Mouse (Mus musculus) heart, embryonic 11.5 days (tissue): ENCODE measurements around the gene Xylt1. TPM values are rescaled to one million over a fixed set of nuclear protein-coding genes. Genes with fewer than 3 reads are reported as not detected.

ENCODE experiments used
- ATAC-seq: fragments of 200-750 bp; cut with Nextera tagmentation; replicated peaks from 2 replicates; pipeline ENCODE4 v1.8.0; 2017; ENCODE audit warnings: moderate library complexity; ENCODE audit not compliant: insufficient number of reproducible peaks, low FRiP score, low TSS enrichment
- H3K27ac ChIP-seq: fragments of 300-500 bp; sonication (generic); 2 replicates; pipeline ENCODE4 v1.5.1; 2014; ENCODE audit warnings: mild to moderate bottlenecking, low read depth, low read length
- H3K27me3 ChIP-seq: fragments of 300-500 bp; sonication (generic); 2 replicates; pipeline ENCODE4 v1.6.1; 2014; ENCODE audit warnings: mild to moderate bottlenecking, low read length, mixed read lengths; ENCODE audit not compliant: control insufficient read depth, insufficient read depth
- H3K36me3 ChIP-seq: fragments of 300-500 bp; sonication (generic); 2 replicates; pipeline ENCODE4 v1.6.1; 2014; ENCODE audit warnings: mild to moderate bottlenecking, low read length, moderate library complexity, mixed read lengths; ENCODE audit not compliant: control insufficient read depth, insufficient read depth
- H3K4me1 ChIP-seq: fragments of 300-500 bp; sonication (generic); 2 replicates; pipeline ENCODE4 v1.6.1; 2014; ENCODE audit warnings: low read length; ENCODE audit not compliant: control insufficient read depth, insufficient read depth
- H3K4me2 ChIP-seq: fragments of 300-500 bp; sonication (generic); 2 replicates; pipeline ENCODE4 v1.6.1; 2014; ENCODE audit warnings: mild to moderate bottlenecking, moderate library complexity
- H3K4me3 ChIP-seq: fragments of 300-500 bp; sonication (generic); 2 replicates; pipeline ENCODE4 v1.5.1; 2014; ENCODE audit warnings: low read depth, low read length
- H3K9ac ChIP-seq: fragments of 300-500 bp; sonication (generic); 2 replicates; pipeline ENCODE4 v1.6.1; 2014; ENCODE audit warnings: mild to moderate bottlenecking, low read depth, low read length, moderate library complexity
- H3K9me3 ChIP-seq: fragments of 300-500 bp; sonication (generic); replicated peaks from 2 replicates; pipeline ENCODE4 v1.6.1; 2016; ENCODE audit warnings: low read length; ENCODE audit not compliant: control insufficient read depth
- WGBS: fragments of 180-500 bp; shearing (Covaris S2); extraction: QIAGEN DNeasy Blood & Tissue Kit; methylation state at CpG from one replicate; pipeline ENCODE4 v1.1.7; 2014; ENCODE audit not compliant: insufficient replicate concordance; 5-methylcytosine and 5-hydroxymethylcytosine counted together
- polyA plus RNA-seq: library from polyadenylated mRNA; unstranded; fragments of >200 nt; fragmentation: Nextera tagmentation; extraction: Ambion mirVana; gene quantifications from 2 replicates; pipeline ENCODE4 v1.2.1, GENCODE M21; 2014

Gene Xylt1
- polyA plus RNA-seq, 1 experiment from 2014 or later, result 1.8 TPM

GRCm38 (mm10) chr7:117668226-117668625 lies 287.4 kb downstream of the Xylt1 start:
- no peak for ATAC-seq
- Histone ChIP-seq H3K36me3 (no peaks in the 10 kb centered on the region), H3K4me1 (no peaks in the 10 kb centered on the region), H3K27me3 (no peaks in the 10 kb centered on the region), H3K4me2 (no peak overlapping the region), H3K4me3 (no peak overlapping the region), H3K27ac (no peak overlapping the region), H3K9ac (no peak overlapping the region), H3K9me3 (no peaks in the 10 kb centered on the region)
- WGBS, result 68% methylated on average over 9 of the region's 9 CpGs

- H3K9me3 ChIP-seq, result no peaks in the 10 kb centered on the region
- no peaks in the 10 kb centered on the region for H3K36me3 ChIP-seq
- no peak overlapping the region for H3K4me3 ChIP-seq
- no peak for ATAC-seq
- H3K4me1 ChIP-seq, result no peaks in the 10 kb centered on the region
- H3K27ac ChIP-seq, result no peak overlapping the region
- H3K9ac ChIP-seq, result no peak overlapping the region
- H3K4me2 ChIP-seq, result no peak overlapping the region
- 84% methylated on average over 7 of the region's 7 CpGs for WGBS
- no peaks in the 10 kb centered on the region for H3K27me3 ChIP-seq
Observed at GRCm38 (mm10) chr7:117672121-117672591, 291.4 kb downstream of the Xylt1 start.

GRCm38 (mm10) chr7:117686120-117686996 lies 305.6 kb downstream of the Xylt1 start:
- no peak overlapping the region for H3K4me3 ChIP-seq
- no peaks in the 10 kb centered on the region for H3K36me3 ChIP-seq
- no peak for ATAC-seq
- no peak overlapping the region for H3K4me2 ChIP-seq
- H3K4me1 ChIP-seq, result no peaks in the 10 kb centered on the region
- no peak overlapping the region for H3K27ac ChIP-seq
- H3K9me3 ChIP-seq, result no peaks in the 10 kb centered on the region
- 25% methylated on average over 5 of the region's 5 CpGs for WGBS
- H3K9ac ChIP-seq, result no peak overlapping the region
- no peaks in the 10 kb centered on the region for H3K27me3 ChIP-seq

- Histone ChIP-seq H3K9ac (no peak overlapping the region), H3K27ac (no peak overlapping the region), H3K36me3 (no peaks in the 10 kb centered on the region), H3K27me3 (no peaks in the 10 kb centered on the region), H3K4me3 (no peak overlapping the region), H3K4me1 (no peaks in the 10 kb centered on the region), H3K4me2 (no peak overlapping the region), H3K9me3 (no peaks in the 10 kb centered on the region)
- 82% methylated on average over 3 of the region's 3 CpGs for WGBS
- no peak for ATAC-seq
Observed at GRCm38 (mm10) chr7:117686997-117687302, 306.2 kb downstream of the Xylt1 start.

- Histone ChIP-seq H3K36me3 (no peaks in the 10 kb centered on the region), H3K4me2 (no peak overlapping the region), H3K9ac (no peak overlapping the region), H3K9me3 (no peaks in the 10 kb centered on the region), H3K4me3 (no peak overlapping the region), H3K27me3 (no peaks in the 10 kb centered on the region), H3K27ac (no peak overlapping the region), H3K4me1 (no peaks in the 10 kb centered on the region)
- 67% methylated on average over 4 of the region's 4 CpGs for WGBS
- ATAC-seq, result no peak
Observed at GRCm38 (mm10) chr7:117695612-117696011, 314.8 kb downstream of the Xylt1 start.

- H3K27me3 ChIP-seq, result no peaks in the 10 kb centered on the region
- H3K4me1 ChIP-seq, result no peaks in the 10 kb centered on the region
- no peaks in the 10 kb centered on the region for H3K9me3 ChIP-seq
- H3K36me3 ChIP-seq, result no peaks in the 10 kb centered on the region
- no peak overlapping the region for H3K4me2 ChIP-seq
- WGBS, result 87% methylated on average over 4 of the region's 4 CpGs
- no peak for ATAC-seq
- no peak overlapping the region for H3K4me3 ChIP-seq
- no peak overlapping the region for H3K9ac ChIP-seq
- no peak overlapping the region for H3K27ac ChIP-seq
Observed at GRCm38 (mm10) chr7:117697681-117698080, 316.9 kb downstream of the Xylt1 start.

GRCm38 (mm10) chr7:117698551-117699114 lies 317.9 kb downstream of the Xylt1 start:
- no peak for ATAC-seq
- H3K36me3 ChIP-seq, result no peaks in the 10 kb centered on the region
- 80% methylated on average over 1 of the region's 1 CpGs for WGBS

GRCm38 (mm10) chr7:117699343-117699985 lies 318.7 kb downstream of the Xylt1 start:
- no peaks in the 10 kb centered on the region for H3K9me3 ChIP-seq
- no peak overlapping the region for H3K4me2 ChIP-seq
- no peaks in the 10 kb centered on the region for H3K27me3 ChIP-seq
- no peaks in the 10 kb centered on the region for H3K36me3 ChIP-seq
- 73% methylated on average over 4 of the region's 4 CpGs for WGBS
- H3K9ac ChIP-seq, result no peak overlapping the region
- no peak for ATAC-seq
- no peaks in the 10 kb centered on the region for H3K4me1 ChIP-seq
- no peak overlapping the region for H3K27ac ChIP-seq
- no peak overlapping the region for H3K4me3 ChIP-seq

More at GRCm38 (mm10) chr7:117698551-117699114, 317.9 kb downstream of the Xylt1 start:
- no peaks in the 10 kb centered on the region for H3K27me3 ChIP-seq
- no peak overlapping the region for H3K9ac ChIP-seq
- no peak overlapping the region for H3K27ac ChIP-seq
- no peaks in the 10 kb centered on the region for H3K4me1 ChIP-seq
- H3K4me3 ChIP-seq, result no peak overlapping the region
- no peaks in the 10 kb centered on the region for H3K9me3 ChIP-seq
- H3K4me2 ChIP-seq, result no peak overlapping the region
